ENCODE assay signal across 18 mouse cellular contexts in genomic region chr5:92098351-92099109, GRCm38 (mm10). TPM values are rescaled to one million over a fixed set of nuclear protein-coding genes. Genes with fewer than 3 reads are reported as not detected.
DNase-seq lines count a peak whose midpoint lies in the region; ATAC-seq and TF ChIP-seq lines count a peak whose summit lies in the region.
"Had no signal": no experiment of that assay in that cellular context is flagged by ENCODE, and none has a peak within 500 bp of the region (broad histone marks: within the 10 kb centered on the region; RNA-seq: fewer than 3 reads in every experiment).

No protein-coding gene starts in this region.

- peak overlapping the region; percentile 0; the same call in 1 of the 2 replicates for H3K4me2 ChIP-seq in kidney, postnatal 0 days (ENCODE audit: low read length)
- H3K4me2 ChIP-seq in midbrain, embryonic 13.5 days (replicated peaks), result no peak overlapping the region
- H3K4me2 ChIP-seq: midbrain, embryonic 12.5 days; neural tube, embryonic 12.5 days had no signal

- ATAC-seq in common myeloid progenitor, adult 5-6 weeks (replicated peaks; ENCODE audit: low read depth, poor library complexity, severe bottlenecking), result peak; percentile 72
- ATAC-seq in kidney, postnatal 0 days (replicated peaks; ENCODE audit: low FRiP score, low read depth), result 0 out of 2 replicates have a peak, but pooled peaks have one; percentile 49
- ATAC-seq in midbrain, embryonic 13.5 days, result no peak
- ATAC-seq: inflammation-experienced regulatory T-cells, adult 6 months; lung, postnatal 0 days had no signal

- H3K9me3 ChIP-seq in kidney, postnatal 0 days (replicated peaks; ENCODE audit: low read length), result no peaks in the 10 kb centered on the region
- H3K9me3 ChIP-seq in midbrain, embryonic 13.5 days, result no peaks in the 10 kb centered on the region
- H3K9me3 ChIP-seq: embryonic facial prominence, embryonic 10.5 days; G1E; heart, embryonic 10.5 days; midbrain, embryonic 12.5 days; neural tube, embryonic 12.5 days had no signal

- H3K4me3 ChIP-seq in kidney, postnatal 0 days (replicated peaks; ENCODE audit: low read depth, low read length), result no peak overlapping the region
- peak overlapping the region; percentile 17; the same call in 1 of the 2 replicates for H3K4me3 ChIP-seq in macrophage (ENCODE audit: inconsistent target)
- no peak overlapping the region for H3K4me3 ChIP-seq in midbrain, embryonic 13.5 days (replicated peaks)
- H3K4me3 ChIP-seq: embryonic facial prominence, embryonic 10.5 days; heart, embryonic 10.5 days; left cerebral cortex, adult 2 months; midbrain, embryonic 12.5 days; neural tube, embryonic 12.5 days had no signal

- no peaks in the 10 kb centered on the region for H3K27me3 ChIP-seq in kidney, postnatal 0 days (ENCODE audit: insufficient read depth, low read length)
- no peaks in the 10 kb centered on the region for H3K27me3 ChIP-seq in midbrain, embryonic 13.5 days
- H3K27me3 ChIP-seq: midbrain, embryonic 12.5 days; neural tube, embryonic 12.5 days had no signal

- H3K9ac ChIP-seq in kidney, postnatal 0 days (ENCODE audit: low read depth, low read length), result no peak overlapping the region
- H3K9ac ChIP-seq in midbrain, embryonic 13.5 days (replicated peaks), result no peak overlapping the region
- H3K9ac ChIP-seq: midbrain, embryonic 12.5 days; neural tube, embryonic 12.5 days had no signal

- H3K79me2 ChIP-seq in macrophage (ENCODE audit: inconsistent target), result no peaks in the 10 kb centered on the region

- peak; percentile 35 for DNase-seq in kidney, adult 11 months
- DNase-seq in kidney, postnatal 10 days, result no peak
- DNase-seq in kidney, postnatal 0 days (ENCODE audit: low spot score), result peak; percentile 14
- DNase-seq in right cerebral cortex, postnatal 10 days (ENCODE audit: low spot score in 2 of 2), result no peak
- no peak for DNase-seq in gastrocnemius, adult 8-10 months (ENCODE audit: low spot score in 2 of 2)
- DNase-seq: cerebellum, adult 9-10 months; heart, postnatal 36 days had no signal

- no peaks in the 10 kb centered on the region for H3K36me3 ChIP-seq in kidney, postnatal 0 days (ENCODE audit: insufficient read depth, low read length)
- H3K36me3 ChIP-seq in macrophage (ENCODE audit: inconsistent target), result no peaks in the 10 kb centered on the region
- H3K36me3 ChIP-seq in midbrain, embryonic 13.5 days, result no peaks in the 10 kb centered on the region
- H3K36me3 ChIP-seq: embryonic facial prominence, embryonic 10.5 days; heart, embryonic 10.5 days; midbrain, embryonic 12.5 days; neural tube, embryonic 12.5 days had no signal

- TF ChIP-seq CTCF in kidney, postnatal 0 days (IDR thresholded peaks at IDR 0.05; ENCODE audit: low read depth), result no peak

- WGBS in kidney, postnatal 0 days, result 27% methylated on average over 13 of the region's 13 CpGs
- 27% methylated on average over 13 of the region's 13 CpGs for WGBS in macrophage (ENCODE audit: missing documents)
- 56% methylated on average over 13 of the region's 13 CpGs for WGBS in midbrain, embryonic 13.5 days

- H3K4me1 ChIP-seq in kidney, postnatal 0 days (replicated peaks; ENCODE audit: insufficient read depth, low read length), result no peaks in the 10 kb centered on the region
- H3K4me1 ChIP-seq in midbrain, embryonic 13.5 days (replicated peaks), result peaks cover 3% of the 10 kb centered on the region
- H3K4me1 ChIP-seq: neural tube, embryonic 12.5 days had no signal

- no peak overlapping the region; the same call in 1 of the 2 replicates for H3K27ac ChIP-seq in kidney, postnatal 0 days
- peak overlapping the region; percentile 74 for H3K27ac ChIP-seq in macrophage
- no peak overlapping the region for H3K27ac ChIP-seq in midbrain, embryonic 13.5 days
- H3K27ac ChIP-seq: embryonic facial prominence, embryonic 10.5 days; heart, embryonic 10.5 days; left cerebral cortex, adult 2 months; midbrain, embryonic 12.5 days; neural tube, embryonic 12.5 days had no signal

RNA-seq across cellular contexts. Expression of gene G3bp2, which starts 15.0 kb away (rescaled TPM):
- 120 and 126 TPM in 2 replicates for total RNA-seq in common myeloid progenitor, adult 5-6 weeks (2017)
- polyA plus RNA-seq in kidney, postnatal 0 days (2015; fragmentation: Nextera tagmentation; extraction: Ambion mirVana), result 134 and 155 TPM in 2 replicates
- total RNA-seq in macrophage (2018; cell fraction: chromatin; rRNA removed), result 100 to 1,000 TPM in 8 of 26 experiments, 10 to 100 TPM in 18; 15.3 to 144 (median 80.7) TPM
- total RNA-seq in macrophage (2018; cell fraction: cytosol; rRNA removed), result 100 to 1,000 TPM in 13 of 26 experiments, 10 to 100 TPM in 13; 70.1 to 161 (median 99.7) TPM
- total RNA-seq in macrophage (2018; cell fraction: nucleus; rRNA removed), result 100 to 1,000 TPM in 15 of 26 experiments, 10 to 100 TPM in 11; 40.0 to 185 (median 107) TPM
- polyA plus RNA-seq in macrophage (2018), result 76.9 to 105 TPM (median 87.9 TPM) in 3 replicates
- total RNA-seq in gastrocnemius, adult 8-10 months (2022), result 10 to 100 TPM; 53.3 to 63.2 (median 60.7) TPM
- 371 and 409 TPM in 2 replicates for polyA plus RNA-seq in midbrain, embryonic 13.5 days (2015; fragmentation: Nextera tagmentation; extraction: Ambion mirVana)

RNA-seq across cellular contexts. Expression of gene Uso1, which starts 39.2 kb away (rescaled TPM):
- 24.9 and 25.6 TPM in 2 replicates for total RNA-seq in common myeloid progenitor, adult 5-6 weeks (2017)
- polyA plus RNA-seq in kidney, postnatal 0 days (2015; fragmentation: Nextera tagmentation; extraction: Ambion mirVana), result 36.1 and 38.4 TPM in 2 replicates
- total RNA-seq in macrophage (2018; cell fraction: chromatin; rRNA removed), result 100 to 1,000 TPM in 20 of 26 experiments, 10 to 100 TPM in 6; 78.1 to 135 (median 108) TPM
- 10 to 100 TPM; 42.8 to 63.5 (median 55.3) TPM for total RNA-seq in macrophage (2018; cell fraction: cytosol; rRNA removed)
- 100 to 1,000 TPM in 9 of 26 experiments, 10 to 100 TPM in 17; 70.1 to 131 (median 96.5) TPM for total RNA-seq in macrophage (2018; cell fraction: nucleus; rRNA removed)
- polyA plus RNA-seq in macrophage (2018), result 47.9 to 67.1 TPM (median 62.5 TPM) in 3 replicates
- 10 to 100 TPM; 68.9 to 76.0 (median 74.1) TPM for total RNA-seq in gastrocnemius, adult 8-10 months (2022)
- polyA plus RNA-seq in midbrain, embryonic 13.5 days (2015; fragmentation: Nextera tagmentation; extraction: Ambion mirVana), result 50.2 and 50.3 TPM in 2 replicates

RNA-seq across cellular contexts. Expression of gene Cdkl2, which starts 54.8 kb away (rescaled TPM):
- 0.39 and 3.8 TPM in 2 replicates for total RNA-seq in common myeloid progenitor, adult 5-6 weeks (2017)
- 2.0 and 2.2 TPM in 2 replicates for polyA plus RNA-seq in kidney, postnatal 0 days (2015; fragmentation: Nextera tagmentation; extraction: Ambion mirVana)
- 10 to 100 TPM in 3 of 26 experiments, 1 to 10 TPM in 23; 1.6 to 15.6 (median 3.9) TPM for total RNA-seq in macrophage (2018; cell fraction: chromatin; rRNA removed)
- 1 to 10 TPM in 23 of 26 experiments, under 1 TPM in 3; 0.81 to 4.5 (median 2.4) TPM for total RNA-seq in macrophage (2018; cell fraction: cytosol; rRNA removed)
- total RNA-seq in macrophage (2018; cell fraction: nucleus; rRNA removed), result 10 to 100 TPM in 1 of 26 experiments, 1 to 10 TPM in 25; 1.4 to 11.8 (median 3.5) TPM
- polyA plus RNA-seq in macrophage (2018), result 2.2 to 3.1 TPM (median 3.1 TPM) in 3 replicates
- total RNA-seq in gastrocnemius, adult 8-10 months (2022), result 1 to 10 TPM; 4.2 to 7.5 (median 5.7) TPM
- 2.1 and 2.6 TPM in 2 replicates for polyA plus RNA-seq in midbrain, embryonic 13.5 days (2015; fragmentation: Nextera tagmentation; extraction: Ambion mirVana)

Comparison
In these comparisons a context has a peak if more than half of its experiments do, and no peak if none do; other contexts are left out.
1. DNase-seq: peak in kidney, adult 11 months (single experiment) and kidney, postnatal 0 days (single experiment); none in kidney, postnatal 10 days (single experiment), right cerebral cortex, postnatal 10 days (0 of 2) and gastrocnemius, adult 8-10 months (0 of 2).